Mouse (Mus musculus): Measurements from ENCODE around the gene Pias1. TPM values are rescaled to one million over a fixed set of nuclear protein-coding genes. Genes with fewer than 3 reads are reported as not detected.
A peak's percentile ranks its signal among the peaks of the same experiment; 100 is the strongest.

Gene Pias1
- polyA plus RNA-seq (2014; fragmentation: Nextera tagmentation; extraction: Ambion mirVana) = 68.3 and 74.4 TPM in 2 replicates

GRCm38 (mm10) chr9:62987824-62988223 lies at the start of gene Pias1:
Pias1 (minus strand) TSS chr9:62987924.
- no peak for ATAC-seq (ENCODE audit: insufficient read depth)
- Histone ChIP-seq H3K9me3 (ENCODE audit: low read depth, low read length) (no peaks in the 10 kb centered on the region), H3K4me2 (no peak within 1 kb of the TSS), H3K4me1 (ENCODE audit: insufficient read depth) (no peaks in the 10 kb centered on the region), H3K36me3 (ENCODE audit: insufficient read depth) (no peaks in the 10 kb centered on the region), H3K27ac (ENCODE audit: low read depth) (no peak within 1 kb of the TSS), H3K9ac (no peak within 1 kb of the TSS), H3K4me3 (ENCODE audit: low read depth, low read length) (no peak within 1 kb of the TSS), H3K27me3 (ENCODE audit: insufficient read depth, low read length) (no peaks in the 10 kb centered on the region)
- no peak for TF ChIP-seq CTCF (IDR thresholded peaks at IDR 0.05; ENCODE audit: low read depth)
- no peak for DNase-seq
- WGBS = 77% methylated on average over 5 of the region's 5 CpGs

- H3K36me3 ChIP-seq (ENCODE audit: insufficient read depth) = no peaks in the 10 kb centered on the region
- TF ChIP-seq CTCF (IDR thresholded peaks at IDR 0.05; ENCODE audit: low read depth) = no peak
- DNase-seq (no peak), ATAC-seq (ENCODE audit: insufficient read depth) (no peak)
- no peaks in the 10 kb centered on the region for H3K27me3 ChIP-seq (ENCODE audit: insufficient read depth, low read length)
- H3K4me2 ChIP-seq = no peak overlapping the region
- H3K27ac ChIP-seq (ENCODE audit: low read depth) = no peak overlapping the region
- WGBS = 69% methylated on average over 2 of the region's 2 CpGs
- H3K9ac ChIP-seq = no peak overlapping the region
- H3K9me3 ChIP-seq (ENCODE audit: low read depth, low read length) = no peaks in the 10 kb centered on the region
- H3K4me3 ChIP-seq (ENCODE audit: low read depth, low read length) = no peak overlapping the region
- 0 out of 2 replicates have a peak, but pooled peaks cover 3% of the 10 kb centered on the region for H3K4me1 ChIP-seq (ENCODE audit: insufficient read depth)
Measured at GRCm38 (mm10) chr9:63035431-63035830, 47.7 kb upstream of the Pias1 start.

- Histone ChIP-seq H3K4me1 (ENCODE audit: insufficient read depth) (0 out of 2 replicates have a peak, but pooled peaks cover 3% of the 10 kb centered on the region), H3K36me3 (ENCODE audit: insufficient read depth) (no peaks in the 10 kb centered on the region), H3K9ac (no peak overlapping the region), H3K27ac (ENCODE audit: low read depth) (no peak overlapping the region), H3K4me2 (no peak overlapping the region), H3K4me3 (ENCODE audit: low read depth, low read length) (no peak overlapping the region), H3K9me3 (ENCODE audit: low read depth, low read length) (no peaks in the 10 kb centered on the region), H3K27me3 (ENCODE audit: insufficient read depth, low read length) (no peaks in the 10 kb centered on the region)
- ATAC-seq (ENCODE audit: insufficient read depth) (no peak), DNase-seq (peak; percentile 78)
- 46% methylated on average over 13 of the region's 13 CpGs for WGBS
- no peak for TF ChIP-seq CTCF (IDR thresholded peaks at IDR 0.05; ENCODE audit: low read depth)
Measured at GRCm38 (mm10) chr9:63031011-63031782, 43.5 kb upstream of the Pias1 start.

GRCm38 (mm10) chr9:63022486-63022885 lies 34.8 kb upstream of the Pias1 start:
- Histone ChIP-seq H3K27ac (ENCODE audit: low read depth) (no peak overlapping the region), H3K4me3 (ENCODE audit: low read depth, low read length) (no peak overlapping the region), H3K9ac (no peak overlapping the region), H3K27me3 (ENCODE audit: insufficient read depth, low read length) (no peaks in the 10 kb centered on the region), H3K36me3 (ENCODE audit: insufficient read depth) (no peaks in the 10 kb centered on the region), H3K9me3 (ENCODE audit: low read depth, low read length) (no peaks in the 10 kb centered on the region), H3K4me1 (ENCODE audit: insufficient read depth) (no peaks in the 10 kb centered on the region), H3K4me2 (no peak overlapping the region)
- no peak for DNase-seq
- 80% methylated on average over 1 of the region's 1 CpGs for WGBS
- TF ChIP-seq CTCF (IDR thresholded peaks at IDR 0.05; ENCODE audit: low read depth) = no peak
- ATAC-seq (ENCODE audit: insufficient read depth) = no peak

- no peaks in the 10 kb centered on the region for H3K4me1 ChIP-seq (ENCODE audit: insufficient read depth)
- no peaks in the 10 kb centered on the region for H3K36me3 ChIP-seq (ENCODE audit: insufficient read depth)
- TF ChIP-seq CTCF (IDR thresholded peaks at IDR 0.05; ENCODE audit: low read depth) = no peak
- H3K4me2 ChIP-seq = no peak overlapping the region
- WGBS = 85% methylated on average over 4 of the region's 4 CpGs
- no peaks in the 10 kb centered on the region for H3K27me3 ChIP-seq (ENCODE audit: insufficient read depth, low read length)
- no peak overlapping the region for H3K9ac ChIP-seq
- H3K27ac ChIP-seq (ENCODE audit: low read depth) = no peak overlapping the region
- no peaks in the 10 kb centered on the region for H3K9me3 ChIP-seq (ENCODE audit: low read depth, low read length)
- no peak overlapping the region for H3K4me3 ChIP-seq (ENCODE audit: low read depth, low read length)
- ATAC-seq (ENCODE audit: insufficient read depth) = no peak
- no peak for DNase-seq
Measured at GRCm38 (mm10) chr9:63007371-63007770, 19.6 kb upstream of the Pias1 start.

- TF ChIP-seq CTCF (IDR thresholded peaks at IDR 0.05; ENCODE audit: low read depth) = no peak
Measured at GRCm38 (mm10) chr9:63006081-63006820, 18.5 kb upstream of the Pias1 start.

GRCm38 (mm10) chr9:62998561-62998960 lies 10.8 kb upstream of the Pias1 start:
- Histone ChIP-seq H3K9ac (no peak overlapping the region), H3K4me3 (ENCODE audit: low read depth, low read length) (no peak overlapping the region), H3K4me2 (no peak overlapping the region), H3K9me3 (ENCODE audit: low read depth, low read length) (no peaks in the 10 kb centered on the region), H3K36me3 (ENCODE audit: insufficient read depth) (no peaks in the 10 kb centered on the region), H3K4me1 (ENCODE audit: insufficient read depth) (no peaks in the 10 kb centered on the region), H3K27ac (ENCODE audit: low read depth) (no peak overlapping the region), H3K27me3 (ENCODE audit: insufficient read depth, low read length) (no peaks in the 10 kb centered on the region)
- ATAC-seq (ENCODE audit: insufficient read depth) = no peak
- no peak for DNase-seq
- 24% methylated on average over 3 of the region's 3 CpGs for WGBS
- TF ChIP-seq CTCF (IDR thresholded peaks at IDR 0.05; ENCODE audit: low read depth) = no peak

More at GRCm38 (mm10) chr9:63006081-63006820, 18.5 kb upstream of the Pias1 start:
- no peak overlapping the region for H3K4me3 ChIP-seq (ENCODE audit: low read depth, low read length)
- H3K36me3 ChIP-seq (ENCODE audit: insufficient read depth) = no peaks in the 10 kb centered on the region
- H3K27ac ChIP-seq (ENCODE audit: low read depth) = no peak overlapping the region
- no peak overlapping the region for H3K4me2 ChIP-seq
- DNase-seq (no peak), ATAC-seq (ENCODE audit: insufficient read depth) (no peak)
- no peak overlapping the region for H3K9ac ChIP-seq
- H3K27me3 ChIP-seq (ENCODE audit: insufficient read depth, low read length) = no peaks in the 10 kb centered on the region
- H3K4me1 ChIP-seq (ENCODE audit: insufficient read depth) = no peaks in the 10 kb centered on the region
- H3K9me3 ChIP-seq (ENCODE audit: low read depth, low read length) = no peaks in the 10 kb centered on the region
- WGBS = 62% methylated on average over 6 of the region's 6 CpGs

All from lung, embryonic 14.5 days (tissue).